17 mouse cellular contexts compared by ENCODE assay signal in genomic region chr11:22766238-22766637, GRCm38 (mm10).
DNase-seq lines count a peak whose midpoint lies in the region; ATAC-seq and TF ChIP-seq lines count a peak whose summit lies in the region.
"Had no signal": no experiment of that assay in that cellular context is flagged by ENCODE, and none has a peak within 500 bp of the region (broad histone marks: within the 10 kb centered on the region; RNA-seq: fewer than 3 reads in every experiment).

No protein-coding gene starts in this region.

- WGBS in kidney, embryonic 14.5 days = 66% methylated on average over 2 of the region's 2 CpGs
- WGBS in kidney, embryonic 15.5 days = 63% methylated on average over 2 of the region's 2 CpGs
- 79% methylated on average over 2 of the region's 2 CpGs for WGBS in midbrain, embryonic 14.5 days
- 79% methylated on average over 2 of the region's 2 CpGs for WGBS in midbrain, embryonic 10.5 days

- no peak overlapping the region for H3K4me2 ChIP-seq in kidney, embryonic 14.5 days (replicated peaks; ENCODE audit: low read depth, low read length)
- H3K4me2 ChIP-seq in CH12.LX (ENCODE audit: insufficient read depth, low read depth, poor library complexity, severe bottlenecking) = no peak overlapping the region
- no peak overlapping the region for H3K4me2 ChIP-seq in kidney, embryonic 15.5 days
- H3K4me2 ChIP-seq in midbrain, embryonic 14.5 days (ENCODE audit: low read length) = no peak overlapping the region
- H3K4me2 ChIP-seq: forebrain, embryonic 13.5 days; heart, embryonic 12.5 days had no signal

- H3K9me3 ChIP-seq in kidney, embryonic 14.5 days (ENCODE audit: control insufficient read depth, low read length) = no peaks in the 10 kb centered on the region
- H3K9me3 ChIP-seq in CH12.LX (replicated peaks; ENCODE audit: low read length) = peaks cover 5% of the 10 kb centered on the region
- no peaks in the 10 kb centered on the region for H3K9me3 ChIP-seq in kidney, embryonic 15.5 days (replicated peaks)
- H3K9me3 ChIP-seq in midbrain, embryonic 14.5 days (ENCODE audit: control insufficient read depth, low read length) = no peaks in the 10 kb centered on the region
- H3K9me3 ChIP-seq in midbrain, embryonic 10.5 days (replicated peaks) = no peaks in the 10 kb centered on the region
- H3K9me3 ChIP-seq: embryonic facial prominence, embryonic 10.5 days; forebrain, embryonic 13.5 days; heart, embryonic 12.5 days; hindbrain, embryonic 10.5 days had no signal

- dilution Hi-C loops in CH12.LX (cut with MboI; ENCODE audit: extremely low pct_ligation_motif_present, extremely low pct_unique_long_range_greater_than_20kb, low sequenced_read_pairs) = no loop called here

- no peak overlapping the region for H3K9ac ChIP-seq in kidney, embryonic 14.5 days (ENCODE audit: low read depth, low read length)
- H3K9ac ChIP-seq in CH12.LX (ENCODE audit: insufficient read depth, low read depth) = no peak overlapping the region
- no peak overlapping the region for H3K9ac ChIP-seq in kidney, embryonic 15.5 days
- no peak overlapping the region for H3K9ac ChIP-seq in midbrain, embryonic 14.5 days (replicated peaks; ENCODE audit: low read length)
- H3K9ac ChIP-seq: forebrain, embryonic 13.5 days; forebrain, postnatal 0 days; heart, embryonic 12.5 days had no signal

- no peaks in the 10 kb centered on the region for H3K4me1 ChIP-seq in kidney, embryonic 14.5 days (ENCODE audit: control insufficient read depth, insufficient read depth, low read length)
- peaks cover 32 to 54% of the 10 kb centered on the region in 2 experiments for H3K4me1 ChIP-seq in CH12.LX (ENCODE audit: control insufficient read depth in 1 of 2, insufficient read depth in 2 of 2)
- H3K4me1 ChIP-seq in kidney, embryonic 15.5 days = 0 out of 2 replicates have a peak, but pooled peaks cover 10% of the 10 kb centered on the region
- H3K4me1 ChIP-seq in midbrain, embryonic 14.5 days (ENCODE audit: control insufficient read depth, insufficient read depth, low read length) = no peaks in the 10 kb centered on the region
- peaks cover 7% of the 10 kb centered on the region; the same call in 1 of the 2 replicates for H3K4me1 ChIP-seq in midbrain, embryonic 10.5 days
- H3K4me1 ChIP-seq: forebrain, embryonic 13.5 days; heart, embryonic 12.5 days; hindbrain, embryonic 10.5 days had no signal

- no peaks in the 10 kb centered on the region for H3K27me3 ChIP-seq in kidney, embryonic 14.5 days (ENCODE audit: control insufficient read depth, insufficient read depth, low read length)
- no peaks in the 10 kb centered on the region for H3K27me3 ChIP-seq in CH12.LX (replicated peaks)
- no peaks in the 10 kb centered on the region for H3K27me3 ChIP-seq in kidney, embryonic 15.5 days
- H3K27me3 ChIP-seq in midbrain, embryonic 14.5 days (ENCODE audit: control insufficient read depth, insufficient read depth, low read length) = no peaks in the 10 kb centered on the region
- H3K27me3 ChIP-seq in midbrain, embryonic 10.5 days (ENCODE audit: low read depth, poor library complexity, severe bottlenecking) = no peaks in the 10 kb centered on the region
- H3K27me3 ChIP-seq: forebrain, embryonic 13.5 days; heart, embryonic 12.5 days had no signal

- DNase-seq in kidney, adult 8-10 months = peak; percentile 40 to 60
- no peak for DNase-seq in CH12.LX (ENCODE audit: extremely low read depth)
- peak; percentile 34 to 66 for DNase-seq in kidney, postnatal 25 days
- DNase-seq in midbrain, embryonic 14.5 days = no peak
- no peak for DNase-seq in midbrain, embryonic 10.5 days (ENCODE audit: low spot score)
- DNase-seq: adrenal gland, adult 8-10 months; adrenal gland, postnatal 36 days; cerebellum, adult 2 months; cerebellum, postnatal 10 days; forebrain, postnatal 0 days; gastrocnemius, postnatal 14 days had no signal

- TF ChIP-seq CTCF in CH12.LX (conservative IDR thresholded peaks at IDR 0.05 in 1 of 2, IDR thresholded peaks at IDR 0.05 in 1 of 2; ENCODE audit: low read depth in 2 of 2, low read length in 2 of 2) = no peak

- TF ChIP-seq RAD21 in CH12.LX (IDR thresholded peaks at IDR 0.05; ENCODE audit: low read depth, low read length) = no peak

- TF ChIP-seq POLR2A in CH12.LX (IDR thresholded peaks at IDR 0.05; ENCODE audit: low read depth, low read length) = no peak

- no peak for ATAC-seq in kidney, embryonic 14.5 days (ENCODE audit: low FRiP score, low TSS enrichment)
- peak; percentile 79; the same call in 1 of the 2 replicates for ATAC-seq in kidney, embryonic 15.5 days (replicated peaks; ENCODE audit: low FRiP score)
- no peak for ATAC-seq in midbrain, embryonic 14.5 days (ENCODE audit: low FRiP score, low TSS enrichment)
- ATAC-seq: forebrain, embryonic 13.5 days; forebrain, postnatal 0 days had no signal

- in situ Hi-C loops in CH12.LX (cut with MboI; ENCODE audit: low pct_ligation_motif_present, low pct_unique_long_range_greater_than_20kb, low sequenced_read_pairs) = no loop called here

- no peak for TF ChIP-seq EP300 in CH12.LX (IDR thresholded peaks at IDR 0.05; ENCODE audit: low read length)

- no peaks in the 10 kb centered on the region for H3K36me3 ChIP-seq in kidney, embryonic 14.5 days (ENCODE audit: control insufficient read depth, insufficient read depth, low read length)
- no peaks in the 10 kb centered on the region for H3K36me3 ChIP-seq in CH12.LX (replicated peaks in 1 of 2; ENCODE audit: control insufficient read depth in 1 of 2, insufficient read depth in 1 of 2, low read length in 1 of 2)
- H3K36me3 ChIP-seq in kidney, embryonic 15.5 days = no peaks in the 10 kb centered on the region
- no peaks in the 10 kb centered on the region for H3K36me3 ChIP-seq in midbrain, embryonic 14.5 days (ENCODE audit: control insufficient read depth, insufficient read depth, low read length)
- no peaks in the 10 kb centered on the region for H3K36me3 ChIP-seq in midbrain, embryonic 10.5 days
- H3K36me3 ChIP-seq: embryonic facial prominence, embryonic 10.5 days; heart, embryonic 12.5 days; hindbrain, embryonic 10.5 days had no signal

- no peaks in the 10 kb centered on the region for H3K79me2 ChIP-seq in CH12.LX (replicated peaks; ENCODE audit: control insufficient read depth, extremely low read depth, insufficient read depth, poor library complexity, severe bottlenecking)

- no peak overlapping the region for H3K27ac ChIP-seq in kidney, embryonic 14.5 days (ENCODE audit: low read depth, low read length)
- H3K27ac ChIP-seq in CH12.LX (ENCODE audit: insufficient read depth, low read depth) = peak overlapping the region; percentile 54
- H3K27ac ChIP-seq in kidney, embryonic 15.5 days = peak overlapping the region; percentile 14; the same call in 1 of the 2 replicates
- no peak overlapping the region for H3K27ac ChIP-seq in midbrain, embryonic 14.5 days (replicated peaks; ENCODE audit: low read depth, low read length)
- no peak overlapping the region for H3K27ac ChIP-seq in midbrain, embryonic 10.5 days (replicated peaks)
- H3K27ac ChIP-seq: embryonic facial prominence, embryonic 10.5 days; forebrain, embryonic 13.5 days; hindbrain, embryonic 10.5 days had no signal

- H3K4me3 ChIP-seq in kidney, embryonic 14.5 days (ENCODE audit: low read length) = no peak overlapping the region
- no peak overlapping the region for H3K4me3 ChIP-seq in CH12.LX (replicated peaks in 1 of 3; ENCODE audit: low read depth in 2 of 3, low read length in 2 of 3, poor library complexity in 1 of 3)
- no peak overlapping the region for H3K4me3 ChIP-seq in kidney, embryonic 15.5 days (replicated peaks)
- no peak overlapping the region for H3K4me3 ChIP-seq in midbrain, embryonic 14.5 days (replicated peaks; ENCODE audit: low read depth, low read length)
- no peak overlapping the region for H3K4me3 ChIP-seq in midbrain, embryonic 10.5 days
- H3K4me3 ChIP-seq: embryonic facial prominence, embryonic 10.5 days; forebrain, embryonic 13.5 days; heart, embryonic 12.5 days; hindbrain, embryonic 10.5 days had no signal

TF ChIP-seq in CH12.LX, 34 proteins besides CTCF, POLR2A, EP300 and RAD21:
- TF ChIP-seq CHD2 (IDR thresholded peaks at IDR 0.05; ENCODE audit: low read length) (no peak), SIN3A (IDR thresholded peaks at IDR 0.05; ENCODE audit: low read length) (no peak), SMC3 (IDR thresholded peaks at IDR 0.05; ENCODE audit: low read depth, low read length) (no peak), MAX (IDR thresholded peaks at IDR 0.05; ENCODE audit: low read length) (no peak), RCOR1 (conservative IDR thresholded peaks at IDR 0.05; ENCODE audit: low read depth, low read length) (no peak), ZNF384 (IDR thresholded peaks at IDR 0.05; ENCODE audit: low read depth, low read length) (no peak), ZKSCAN1 (IDR thresholded peaks at IDR 0.05; ENCODE audit: borderline replicate concordance, low read depth, low read length) (no peak), ETS1 (conservative IDR thresholded peaks at IDR 0.05; ENCODE audit: low read depth, low read length) (no peak), BHLHE40 (IDR thresholded peaks at IDR 0.05; ENCODE audit: low read depth, low read length) (no peak), TCF12 (IDR thresholded peaks at IDR 0.05; ENCODE audit: low read depth, low read length) (no peak), PAX5 (IDR thresholded peaks at IDR 0.05; ENCODE audit: low read length) (no peak)
TF ChIP-seq in CH12.LX: peak in this region for 0.

Comparison
In these comparisons a context has a peak if more than half of its experiments do, and no peak if none do; other contexts are left out.
1. H3K27ac ChIP-seq: peak in CH12.LX (single experiment) and kidney, embryonic 15.5 days (single experiment); none in kidney, embryonic 14.5 days (single experiment), midbrain, embryonic 14.5 days (single experiment) and midbrain, embryonic 10.5 days (single experiment).
2. DNase-seq: peak in kidney, adult 8-10 months (2 of 2) and kidney, postnatal 25 days (2 of 2); none in CH12.LX (single experiment), midbrain, embryonic 14.5 days (single experiment) and midbrain, embryonic 10.5 days (single experiment).